Mouse (Mus musculus): ENCODE data around the gene Cdc37l1.

DNA sequence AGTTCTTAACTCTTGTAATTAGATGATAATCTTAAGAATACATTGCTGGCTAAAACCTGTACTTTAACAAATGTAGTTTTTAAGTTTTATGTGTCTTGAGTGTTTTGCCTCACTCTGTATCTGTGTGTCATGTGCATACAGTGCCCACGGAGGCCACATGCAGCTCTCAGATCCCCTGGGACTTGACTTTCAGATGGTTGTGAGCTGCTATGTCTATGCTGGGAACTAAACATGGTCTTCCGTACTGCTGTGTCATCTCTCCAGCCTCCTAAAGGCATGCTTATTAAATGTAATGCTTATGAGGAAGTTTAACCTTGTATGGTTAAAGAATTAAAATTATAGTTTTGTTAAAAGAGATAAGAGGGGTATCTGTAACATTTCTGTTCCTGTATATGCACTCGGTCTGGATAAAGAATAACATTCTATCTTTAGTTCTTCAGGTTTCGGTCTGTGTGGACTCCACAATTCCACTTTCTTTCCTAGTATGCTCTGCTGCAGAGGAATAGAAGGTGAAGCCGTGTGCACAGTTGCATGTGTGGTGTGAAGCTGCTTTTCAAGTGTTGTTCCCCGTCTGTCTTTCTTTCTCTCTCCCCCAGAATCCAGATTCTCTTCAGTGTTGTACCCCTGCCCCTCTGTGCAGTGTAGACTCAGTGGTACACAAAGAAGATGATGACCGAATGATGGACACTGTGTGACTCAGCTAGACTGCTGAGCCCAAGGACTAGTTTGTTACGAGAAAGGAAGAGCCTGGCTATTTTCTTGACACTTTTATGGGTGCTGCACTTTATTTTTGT lies 25.5 kb downstream of the Cdc37l1 start:
- TF ChIP-seq CTCF (IDR thresholded peaks at IDR 0.05; ENCODE audit: control insufficient read depth, insufficient read depth, low read length) (no peak), POLR2A (IDR thresholded peaks at IDR 0.05; ENCODE audit: borderline replicate concordance, control insufficient read depth, low read depth, low read length) (no peak)

Data from bone marrow, adult 2 months (tissue).